Mouse (Mus musculus) embryonic facial prominence, embryonic 14.5 days (tissue): ENCODE results near the gene Pithd1. TPM values are rescaled to one million over a fixed set of nuclear protein-coding genes. Genes with fewer than 3 reads are reported as not detected.

Source experiments
- ATAC-seq: fragments of 200-750 bp; cut with Nextera tagmentation; 2 replicates; pipeline ENCODE4 v1.8.0; 2017; ENCODE audit warnings: low read depth, moderate number of reproducible peaks, moderate TSS enrichment
- DNase-seq: peaks from one replicate; pipeline ENCODE4 v3.0.0-alpha.2; 2015; ENCODE audit warnings: low spot score
- H3K27ac ChIP-seq: fragments of 300-500 bp; sonication (generic); replicated peaks from 2 replicates; pipeline ENCODE4 v1.5.1; 2014; ENCODE audit warnings: low read depth, mild to moderate bottlenecking, low read length, moderate library complexity
- H3K27me3 ChIP-seq: fragments of 300-500 bp; sonication (generic); replicated peaks from 2 replicates; pipeline ENCODE4 v1.6.1; 2014; ENCODE audit warnings: low read length; ENCODE audit not compliant: control insufficient read depth, insufficient read depth
- H3K36me3 ChIP-seq: fragments of 300-500 bp; sonication (generic); 2 replicates; pipeline ENCODE4 v1.6.1; 2014; ENCODE audit warnings: low read length, mixed read lengths; ENCODE audit not compliant: control insufficient read depth, insufficient read depth
- H3K4me1 ChIP-seq: fragments of 300-500 bp; sonication (generic); 2 replicates; pipeline ENCODE4 v1.6.1; 2014; ENCODE audit warnings: antibody characterized with exemption, low read length; ENCODE audit not compliant: control insufficient read depth, insufficient read depth
- H3K4me2 ChIP-seq: fragments of 300-500 bp; sonication (generic); 2 replicates; pipeline ENCODE4 v1.6.1; 2014; ENCODE audit warnings: low read depth, mild to moderate bottlenecking, low read length, moderate library complexity, mixed read lengths
- H3K4me3 ChIP-seq: fragments of 300-500 bp; sonication (generic); 2 replicates; pipeline ENCODE4 v1.5.1; 2014; ENCODE audit warnings: low read depth, mild to moderate bottlenecking, low read length
- H3K9ac ChIP-seq: fragments of 300-500 bp; sonication (generic); 2 replicates; pipeline ENCODE4 v1.6.1; 2014; ENCODE audit warnings: low read depth, mild to moderate bottlenecking, low read length, moderate library complexity, mixed read lengths
- H3K9me3 ChIP-seq: fragments of 300-500 bp; sonication (generic); 2 replicates; pipeline ENCODE4 v1.6.1; 2016; ENCODE audit warnings: low read length; ENCODE audit not compliant: control insufficient read depth
- WGBS: fragments of 180-500 bp; shearing (Covaris S2); extraction: QIAGEN DNeasy Blood & Tissue Kit; methylation state at CpG from one replicate; pipeline ENCODE4 v1.1.7; 2014; 5-methylcytosine and 5-hydroxymethylcytosine counted together
- polyA plus RNA-seq: library from polyadenylated mRNA; unstranded; fragments of >200 nt; fragmentation: Nextera tagmentation; extraction: Ambion mirVana; gene quantifications from 2 replicates; pipeline ENCODE4 v1.2.1, GENCODE M21; 2014

The Pithd1 gene
- polyA plus RNA-seq, 1 experiment from 2014 or later: 48.3 TPM

DNA sequence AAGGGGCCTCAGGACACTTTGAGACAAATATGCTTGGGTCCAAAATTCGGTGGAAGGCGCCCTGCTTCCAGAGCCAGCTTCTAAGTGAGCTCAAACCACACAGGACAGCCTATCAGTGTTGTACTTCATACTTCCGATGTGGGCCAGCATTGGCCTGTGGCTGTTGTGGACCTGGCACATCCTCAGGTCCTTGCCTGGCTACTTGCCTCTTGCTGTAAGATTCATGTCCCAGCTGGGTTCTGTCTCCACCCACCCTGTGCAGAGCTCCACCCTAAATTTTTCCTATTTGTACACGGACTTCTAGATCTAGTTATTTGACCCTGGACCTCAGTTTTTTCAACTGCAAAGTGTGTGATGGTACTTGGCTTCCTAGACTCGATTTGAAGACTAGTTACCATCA, 51.6 kb downstream of the Pithd1 start:
- ATAC-seq (no peak), DNase-seq (no peak)
- H3K4me3 ChIP-seq: no peak overlapping the region
- no peak overlapping the region for H3K4me2 ChIP-seq
- 0 out of 2 replicates have a peak overlapping the region, but pooled peaks have one; percentile 8 for H3K27ac ChIP-seq
- peaks cover 53% of the 10 kb centered on the region for H3K36me3 ChIP-seq
- H3K9me3 ChIP-seq: no peaks in the 10 kb centered on the region
- no peak overlapping the region for H3K9ac ChIP-seq
- no peaks in the 10 kb centered on the region for H3K27me3 ChIP-seq
- 54% methylated on average over 5 of the region's 5 CpGs for WGBS
- no peaks in the 10 kb centered on the region for H3K4me1 ChIP-seq

DNA sequence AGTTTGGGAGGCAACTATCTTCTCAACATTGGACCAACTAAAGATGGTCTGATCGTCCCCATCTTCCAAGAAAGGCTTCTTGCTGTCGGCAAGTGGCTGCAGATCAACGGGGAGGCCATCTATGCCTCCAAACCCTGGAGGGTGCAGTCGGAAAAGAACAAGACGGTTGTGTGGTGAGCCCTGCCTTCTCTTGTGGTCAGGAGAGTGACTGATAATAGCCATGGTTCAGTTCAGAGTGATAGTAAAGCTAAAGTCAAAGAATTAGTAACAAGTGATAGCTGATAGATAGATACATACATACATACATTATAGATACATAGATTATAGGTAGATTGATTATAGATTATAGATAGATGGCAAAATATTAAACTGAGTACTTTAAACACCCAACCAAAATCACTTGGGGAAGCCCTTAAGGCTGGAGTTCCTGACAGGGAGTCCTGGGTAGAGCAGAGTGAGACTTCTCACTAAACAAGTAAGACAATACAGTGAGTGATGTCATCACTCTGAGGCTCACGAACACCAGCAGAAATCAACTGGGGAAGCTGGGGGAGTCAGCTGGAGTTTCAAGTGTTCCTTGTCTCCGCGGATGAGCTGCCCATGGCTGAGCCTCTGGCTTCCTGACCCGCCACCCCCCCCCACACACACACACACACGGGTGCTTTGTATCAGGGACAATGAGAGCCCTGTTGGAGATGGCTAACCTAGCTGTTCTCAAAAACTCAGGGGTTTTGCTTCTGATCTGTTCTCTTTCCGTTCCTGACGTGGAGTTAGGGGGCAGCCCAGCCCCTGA, 52.2 kb downstream of the Pithd1 start:
- 0 out of 2 replicates have a peak overlapping the region, but pooled peaks have one; percentile 8 for H3K27ac ChIP-seq
- H3K4me3 ChIP-seq: no peak overlapping the region
- DNase-seq (peak; percentile 49), ATAC-seq (peak; percentile 44; the same call in 1 of the 2 replicates)
- peaks cover 51% of the 10 kb centered on the region for H3K36me3 ChIP-seq
- H3K9me3 ChIP-seq: no peaks in the 10 kb centered on the region
- H3K27me3 ChIP-seq: no peaks in the 10 kb centered on the region
- H3K9ac ChIP-seq: no peak overlapping the region
- no peaks in the 10 kb centered on the region for H3K4me1 ChIP-seq
- WGBS: 46% methylated on average over 12 of the region's 12 CpGs
- no peak overlapping the region for H3K4me2 ChIP-seq

DNA sequence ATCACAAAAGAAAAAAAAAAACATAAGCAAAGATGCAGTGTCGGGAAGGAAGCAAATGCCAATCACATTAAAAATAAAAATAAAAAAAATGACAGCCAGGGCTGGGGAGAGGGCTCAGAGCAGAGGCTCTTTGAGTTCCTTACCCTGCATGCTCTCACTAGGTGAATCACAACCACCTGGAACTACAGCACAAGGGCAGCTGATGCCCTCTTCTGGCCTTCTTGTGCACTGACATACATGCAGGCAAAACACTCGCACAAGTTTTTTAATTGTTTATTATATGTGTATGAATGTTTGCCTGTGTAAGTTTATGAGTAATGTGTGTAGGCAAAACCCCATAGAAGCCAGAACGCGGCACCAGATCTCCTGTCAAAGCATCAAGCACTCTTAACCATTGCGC, 55.2 kb downstream of the Pithd1 start:
- peaks cover 32% of the 10 kb centered on the region for H3K36me3 ChIP-seq

DNA sequence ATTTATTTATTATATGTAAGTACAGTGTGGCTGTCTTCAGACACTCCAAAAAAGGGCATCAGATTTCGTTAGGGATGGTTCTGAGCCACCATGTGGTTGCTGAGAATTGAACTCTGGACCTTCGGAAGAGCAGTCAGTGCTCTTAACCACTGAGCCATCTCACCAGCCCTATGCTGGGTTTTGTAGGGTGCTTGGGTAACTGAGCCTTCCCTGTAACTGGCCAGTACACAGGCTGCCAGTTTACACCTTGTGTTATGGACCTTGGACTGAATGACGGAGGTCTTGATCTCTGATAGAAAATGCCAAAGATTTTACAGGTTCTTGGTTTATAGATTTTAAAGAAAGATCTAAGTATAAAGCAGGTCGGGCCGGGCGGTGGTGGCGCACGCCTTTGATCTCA, 56.8 kb downstream of the Pithd1 start:
- Histone ChIP-seq H3K4me1 (no peaks in the 10 kb centered on the region), H3K9ac (no peak overlapping the region), H3K9me3 (no peaks in the 10 kb centered on the region), H3K4me3 (no peak overlapping the region), H3K4me2 (no peak overlapping the region), H3K27me3 (no peaks in the 10 kb centered on the region), H3K27ac (no peak overlapping the region), H3K36me3 (peaks cover 31% of the 10 kb centered on the region)
- no peak for DNase-seq
- ATAC-seq: no peak
- 90% methylated on average over 8 of the region's 8 CpGs for WGBS

More for the DNA sequence above, 55.2 kb downstream of the Pithd1 start:
- 59% methylated on average over 5 of the region's 5 CpGs for WGBS
- ATAC-seq (no peak), DNase-seq (peak; percentile 50)
- no peak overlapping the region for H3K9ac ChIP-seq
- no peaks in the 10 kb centered on the region for H3K9me3 ChIP-seq
- H3K4me1 ChIP-seq: no peaks in the 10 kb centered on the region
- no peak overlapping the region for H3K4me2 ChIP-seq
- H3K27ac ChIP-seq: no peak overlapping the region
- H3K4me3 ChIP-seq: no peak overlapping the region
- H3K27me3 ChIP-seq: no peaks in the 10 kb centered on the region

DNA sequence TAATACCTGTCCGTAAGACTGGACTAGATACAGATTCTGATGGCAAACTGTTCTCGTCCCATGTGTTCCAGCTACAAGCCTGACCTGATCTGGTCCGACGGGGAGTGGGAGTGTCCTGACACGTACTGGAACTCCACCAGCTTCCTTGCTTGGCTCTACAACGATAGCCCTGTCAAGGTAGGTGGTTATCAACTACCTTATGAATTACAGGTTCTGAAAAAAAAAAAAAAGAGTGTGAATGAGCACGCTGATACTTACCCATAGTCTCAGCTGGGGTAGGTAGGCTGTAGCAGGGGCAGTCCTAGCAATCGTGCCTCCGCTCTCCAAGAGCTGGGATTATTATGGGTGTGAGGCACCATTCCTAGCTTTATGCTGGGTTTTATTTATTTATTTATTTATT, 57.2 kb downstream of the Pithd1 start:
- Histone ChIP-seq H3K27me3 (no peaks in the 10 kb centered on the region), H3K9me3 (no peaks in the 10 kb centered on the region), H3K4me3 (no peak overlapping the region), H3K27ac (no peak overlapping the region), H3K4me1 (no peaks in the 10 kb centered on the region), H3K9ac (no peak overlapping the region), H3K4me2 (no peak overlapping the region), H3K36me3 (peaks cover 31% of the 10 kb centered on the region)
- 90% methylated on average over 9 of the region's 9 CpGs for WGBS
- ATAC-seq (no peak), DNase-seq (no peak)

DNA sequence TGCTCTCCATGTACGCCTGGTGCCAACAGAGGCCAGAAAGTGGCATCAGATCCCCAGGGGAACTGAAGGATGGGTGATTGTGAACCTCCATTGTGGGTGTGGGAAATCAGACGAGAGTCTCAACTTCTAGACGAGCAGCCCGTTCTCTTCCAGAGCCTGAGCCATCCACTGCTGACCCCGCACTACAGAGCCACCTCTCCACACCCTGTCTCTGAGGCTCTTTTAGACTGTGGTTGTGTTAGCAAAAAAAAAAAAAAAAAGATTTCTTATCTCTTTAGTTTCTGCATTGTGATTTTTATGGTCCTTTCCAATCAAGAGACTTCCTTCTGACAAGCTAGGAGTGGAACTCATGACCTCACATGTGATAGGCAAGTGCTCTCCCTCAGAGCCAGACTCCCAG, 57.7 kb downstream of the Pithd1 start:
- 87% methylated on average over 5 of the region's 5 CpGs for WGBS
- Histone ChIP-seq H3K36me3 (peaks cover 35% of the 10 kb centered on the region), H3K4me2 (no peak overlapping the region), H3K27ac (no peak overlapping the region), H3K27me3 (no peaks in the 10 kb centered on the region), H3K9me3 (no peaks in the 10 kb centered on the region), H3K4me3 (no peak overlapping the region), H3K9ac (no peak overlapping the region), H3K4me1 (no peaks in the 10 kb centered on the region)
- ATAC-seq (no peak), DNase-seq (no peak)

DNA sequence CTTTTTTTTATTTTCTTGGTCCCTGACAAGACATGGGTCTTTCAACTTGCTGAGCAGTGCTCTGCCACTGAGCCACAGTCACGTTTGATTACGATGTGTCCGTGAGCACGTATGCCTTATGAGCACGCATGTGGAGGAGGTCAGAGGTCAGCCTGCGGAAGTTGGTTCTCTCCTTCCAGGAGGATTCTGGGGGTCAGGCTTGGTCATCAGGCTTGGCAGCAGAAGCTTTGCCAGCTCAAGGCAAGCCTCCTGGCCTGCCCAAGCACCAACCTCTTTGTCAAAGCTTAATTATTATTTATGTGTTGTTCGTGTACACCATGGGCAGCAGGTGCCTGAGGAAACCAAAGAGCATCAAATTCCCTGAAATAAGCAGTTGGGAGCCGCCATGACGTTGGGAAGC, 58.7 kb downstream of the Pithd1 start:
- Histone ChIP-seq H3K9me3 (no peaks in the 10 kb centered on the region), H3K9ac (no peak overlapping the region), H3K4me2 (no peak overlapping the region), H3K36me3 (peaks cover 33% of the 10 kb centered on the region), H3K4me3 (no peak overlapping the region), H3K4me1 (no peaks in the 10 kb centered on the region), H3K27ac (no peak overlapping the region), H3K27me3 (no peaks in the 10 kb centered on the region)
- DNase-seq (no peak), ATAC-seq (no peak)
- 76% methylated on average over 9 of the region's 9 CpGs for WGBS

DNA sequence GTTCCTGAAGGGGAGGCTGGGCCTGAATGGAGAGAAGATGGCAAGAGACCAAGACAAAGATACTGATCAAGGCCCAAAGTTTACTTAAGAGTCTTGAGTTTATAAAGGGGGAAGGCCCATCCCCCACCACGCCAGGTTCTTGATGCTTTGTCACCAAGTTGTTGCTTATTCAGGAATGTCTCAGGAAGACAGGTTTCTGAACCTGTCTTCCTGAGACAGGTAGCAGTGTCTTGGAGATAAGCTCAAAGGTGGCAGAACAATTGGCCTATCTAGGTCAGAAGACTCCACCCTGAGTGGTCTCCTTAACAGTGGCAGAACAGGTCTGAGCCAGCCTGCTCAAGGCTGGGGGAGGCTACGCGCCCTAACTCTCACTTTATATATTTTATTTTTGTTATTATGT, 60.2 kb downstream of the Pithd1 start:
- WGBS: 97% methylated on average over 3 of the region's 3 CpGs
- DNase-seq (no peak), ATAC-seq (no peak)
- H3K9me3 ChIP-seq: no peaks in the 10 kb centered on the region
- peaks cover 2% of the 10 kb centered on the region for H3K4me1 ChIP-seq
- H3K36me3 ChIP-seq: 0 out of 2 replicates have a peak, but pooled peaks cover 28% of the 10 kb centered on the region
- H3K9ac ChIP-seq: no peak overlapping the region
- no peak overlapping the region for H3K4me2 ChIP-seq
- no peak overlapping the region for H3K27ac ChIP-seq
- H3K27me3 ChIP-seq: no peaks in the 10 kb centered on the region
- no peak overlapping the region for H3K4me3 ChIP-seq
